Mouse (Mus musculus) forebrain, embryonic 14.5 days (tissue): Measurements from ENCODE around the gene Hk1. TPM values are rescaled to one million over a fixed set of nuclear protein-coding genes. Genes with fewer than 3 reads are reported as not detected.

Source experiments
- ATAC-seq: fragments of 200-750 bp; cut with Nextera tagmentation; 2 replicates; pipeline ENCODE4 v1.8.0; 2017; ENCODE audit warnings: mild to moderate bottlenecking, moderate library complexity
- DNase-seq: peaks from one replicate; pipeline ENCODE4 v3.0.0-alpha.2; 2015; ENCODE audit warnings: low spot score
- H3K27ac ChIP-seq: fragments of 300-500 bp; sonication (generic); 2 replicates; pipeline ENCODE4 v1.5.1; 2014; ENCODE audit warnings: low read depth, mild to moderate bottlenecking, control low read depth, low read length, moderate library complexity
- H3K27me3 ChIP-seq: fragments of 300-500 bp; sonication (generic); replicated peaks from 2 replicates; pipeline ENCODE4 v1.6.1; 2014; ENCODE audit warnings: low read length, control low read depth, mixed read lengths; ENCODE audit not compliant: control insufficient read depth, insufficient read depth
- H3K36me3 ChIP-seq: fragments of 300-500 bp; sonication (generic); 2 replicates; pipeline ENCODE4 v1.6.1; 2014; ENCODE audit warnings: low read length, control low read depth; ENCODE audit not compliant: control insufficient read depth, insufficient read depth
- H3K4me1 ChIP-seq: fragments of 300-500 bp; sonication (generic); 2 replicates; pipeline ENCODE4 v1.6.1; 2014; ENCODE audit warnings: antibody characterized with exemption, low read length, control low read depth; ENCODE audit not compliant: control insufficient read depth, insufficient read depth
- H3K4me2 ChIP-seq: fragments of 300-500 bp; sonication (generic); 2 replicates; pipeline ENCODE4 v1.6.1; 2014; ENCODE audit warnings: mild to moderate bottlenecking, control low read depth, low read length
- H3K4me3 ChIP-seq: fragments of 300-500 bp; sonication (generic); 2 replicates; pipeline ENCODE4 v1.5.1; 2014; ENCODE audit warnings: low read depth, low read length, control low read depth
- H3K9ac ChIP-seq: fragments of 300-500 bp; sonication (generic); 2 replicates; pipeline ENCODE4 v1.6.1; 2014; ENCODE audit warnings: mild to moderate bottlenecking, low read length, control low read depth, moderate library complexity
- H3K9me3 ChIP-seq: fragments of 300-500 bp; sonication (generic); replicated peaks from 2 replicates; pipeline ENCODE4 v1.6.1; 2016; ENCODE audit warnings: low read length, control low read depth, mixed read lengths; ENCODE audit not compliant: control insufficient read depth
- WGBS: fragments of 180-500 bp; shearing (Covaris S2); extraction: QIAGEN DNeasy Blood & Tissue Kit; methylation state at CpG from one replicate; pipeline ENCODE4 v1.1.7; 2014; 5-methylcytosine and 5-hydroxymethylcytosine counted together
- polyA plus RNA-seq: library from polyadenylated mRNA; unstranded; fragments of >200 nt; fragmentation: Nextera tagmentation; extraction: Ambion mirVana; gene quantifications from 2 replicates; pipeline ENCODE4 v1.2.1, GENCODE M21; 2014

The Hk1 gene
- polyA plus RNA-seq, 1 experiment from 2014 or later: 31.0 TPM

DNA sequence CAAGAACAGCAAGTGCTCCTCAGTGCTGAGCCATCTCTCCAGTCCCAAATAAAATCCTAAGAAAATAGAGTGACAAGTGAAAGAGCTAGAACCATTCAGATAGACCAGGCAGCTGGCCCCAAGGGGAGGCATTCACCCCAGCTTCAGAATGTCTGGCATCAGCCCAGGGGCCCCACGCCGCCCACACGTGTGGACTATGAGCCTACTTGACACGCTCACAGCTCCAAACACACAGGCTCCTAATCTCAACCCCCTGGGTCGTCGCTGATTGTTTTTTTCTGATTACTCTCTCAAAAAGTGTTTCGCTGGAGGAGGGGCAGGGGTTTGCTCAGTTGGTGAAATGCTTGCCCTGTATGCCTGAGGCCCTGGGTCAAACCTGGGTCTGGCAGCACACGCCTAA lies 63.2 kb downstream of the Hk1 start:
- WGBS: 31% methylated on average over 8 of the region's 8 CpGs
- peaks cover 3% of the 10 kb centered on the region; the same call in 1 of the 2 replicates for H3K4me1 ChIP-seq
- ATAC-seq (no peak), DNase-seq (no peak)
- H3K4me3 ChIP-seq: no peak overlapping the region
- H3K4me2 ChIP-seq: no peak overlapping the region
- no peaks in the 10 kb centered on the region for H3K27me3 ChIP-seq
- no peaks in the 10 kb centered on the region for H3K36me3 ChIP-seq
- no peak overlapping the region for H3K27ac ChIP-seq
- no peaks in the 10 kb centered on the region for H3K9me3 ChIP-seq
- no peak overlapping the region for H3K9ac ChIP-seq

DNA sequence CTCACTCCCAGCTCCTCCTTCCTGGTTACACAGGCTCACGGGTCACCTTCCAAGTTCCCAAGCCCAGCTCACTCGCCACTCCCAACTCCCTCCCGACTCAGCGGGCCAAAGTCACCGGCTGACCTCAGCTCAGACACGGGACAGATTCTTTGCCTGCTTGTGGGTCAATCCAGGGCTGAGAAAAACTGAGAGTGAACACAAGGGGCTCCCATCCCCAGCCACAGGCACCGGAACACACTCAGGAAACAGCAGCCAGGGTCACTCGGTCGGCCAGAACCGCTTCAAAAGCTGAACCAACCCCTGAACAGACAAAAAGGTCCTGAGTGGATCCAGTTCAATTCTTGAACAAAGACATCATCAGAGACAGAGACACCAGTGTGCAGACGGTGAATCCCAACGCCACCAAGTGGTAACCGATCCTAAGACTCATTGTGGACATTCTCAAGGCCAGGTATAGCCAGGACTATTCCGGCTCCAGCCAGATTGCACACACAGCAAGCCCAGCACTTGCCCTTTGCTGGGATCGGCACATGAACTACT lies 65.8 kb downstream of the Hk1 start:
- H3K4me2 ChIP-seq: no peak overlapping the region
- no peak overlapping the region for H3K27ac ChIP-seq
- 73% methylated on average over 15 of the region's 15 CpGs for WGBS
- DNase-seq: no peak
- no peaks in the 10 kb centered on the region for H3K27me3 ChIP-seq
- ATAC-seq: no peak
- H3K4me1 ChIP-seq: peaks cover 3% of the 10 kb centered on the region; the same call in 1 of the 2 replicates
- H3K9ac ChIP-seq: no peak overlapping the region
- no peaks in the 10 kb centered on the region for H3K36me3 ChIP-seq
- H3K9me3 ChIP-seq: no peaks in the 10 kb centered on the region
- no peak overlapping the region for H3K4me3 ChIP-seq

DNA sequence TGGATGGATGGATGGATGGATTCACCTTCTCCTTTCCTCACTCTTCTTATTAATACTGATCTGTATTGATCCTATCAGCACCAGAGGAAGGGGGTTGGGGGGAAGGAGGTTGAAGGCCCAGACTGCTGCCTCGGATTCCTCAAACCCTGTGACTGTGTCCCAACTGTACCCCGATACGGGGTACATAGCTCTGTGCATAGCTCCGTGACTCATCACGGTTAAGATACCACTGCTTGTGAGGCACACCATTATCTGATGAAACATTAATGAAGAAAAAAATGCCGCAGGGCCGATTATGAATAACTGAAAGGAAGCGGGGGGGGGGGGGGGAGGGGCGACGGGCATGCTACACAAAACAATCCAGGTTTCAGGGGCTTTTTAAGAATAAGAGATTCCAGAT lies 66.6 kb downstream of the Hk1 start:
- ATAC-seq (no peak), DNase-seq (no peak)
- Histone ChIP-seq H3K4me1 (peaks cover 3% of the 10 kb centered on the region; the same call in 1 of the 2 replicates), H3K27ac (no peak overlapping the region), H3K4me2 (no peak overlapping the region), H3K9ac (no peak overlapping the region), H3K4me3 (no peak overlapping the region), H3K27me3 (no peaks in the 10 kb centered on the region), H3K9me3 (no peaks in the 10 kb centered on the region), H3K36me3 (no peaks in the 10 kb centered on the region)
- 66% methylated on average over 10 of the region's 10 CpGs for WGBS

DNA sequence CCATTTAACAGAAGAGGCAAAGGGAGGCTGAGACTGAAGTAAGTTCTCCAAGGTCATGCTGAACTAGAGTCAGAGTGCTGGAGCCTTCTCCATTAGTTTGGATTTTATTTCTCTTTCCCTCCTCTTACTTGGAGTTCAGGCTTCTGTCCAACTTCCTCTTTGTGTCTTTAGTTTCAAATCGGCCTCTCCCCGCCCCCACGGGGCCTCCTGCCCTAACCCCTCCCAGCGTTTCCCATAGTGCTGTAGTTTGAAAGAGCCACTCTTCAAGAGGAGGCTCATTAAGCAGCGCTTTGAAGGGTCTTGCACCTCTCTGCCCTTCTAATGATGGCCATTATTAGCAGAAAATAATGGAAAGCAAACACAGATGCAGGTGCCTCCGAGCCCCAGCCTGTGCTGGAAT lies 68.2 kb downstream of the Hk1 start:
- Histone ChIP-seq H3K9ac (no peak overlapping the region), H3K9me3 (no peaks in the 10 kb centered on the region), H3K4me2 (no peak overlapping the region), H3K4me1 (peaks cover 3% of the 10 kb centered on the region; the same call in 1 of the 2 replicates), H3K27ac (no peak overlapping the region), H3K36me3 (no peaks in the 10 kb centered on the region), H3K4me3 (no peak overlapping the region), H3K27me3 (no peaks in the 10 kb centered on the region)
- peak; percentile 61 for DNase-seq
- ATAC-seq: 0 out of 2 replicates have a peak, but pooled peaks have one; percentile 42
- 8% methylated on average over 6 of the region's 6 CpGs for WGBS

DNA sequence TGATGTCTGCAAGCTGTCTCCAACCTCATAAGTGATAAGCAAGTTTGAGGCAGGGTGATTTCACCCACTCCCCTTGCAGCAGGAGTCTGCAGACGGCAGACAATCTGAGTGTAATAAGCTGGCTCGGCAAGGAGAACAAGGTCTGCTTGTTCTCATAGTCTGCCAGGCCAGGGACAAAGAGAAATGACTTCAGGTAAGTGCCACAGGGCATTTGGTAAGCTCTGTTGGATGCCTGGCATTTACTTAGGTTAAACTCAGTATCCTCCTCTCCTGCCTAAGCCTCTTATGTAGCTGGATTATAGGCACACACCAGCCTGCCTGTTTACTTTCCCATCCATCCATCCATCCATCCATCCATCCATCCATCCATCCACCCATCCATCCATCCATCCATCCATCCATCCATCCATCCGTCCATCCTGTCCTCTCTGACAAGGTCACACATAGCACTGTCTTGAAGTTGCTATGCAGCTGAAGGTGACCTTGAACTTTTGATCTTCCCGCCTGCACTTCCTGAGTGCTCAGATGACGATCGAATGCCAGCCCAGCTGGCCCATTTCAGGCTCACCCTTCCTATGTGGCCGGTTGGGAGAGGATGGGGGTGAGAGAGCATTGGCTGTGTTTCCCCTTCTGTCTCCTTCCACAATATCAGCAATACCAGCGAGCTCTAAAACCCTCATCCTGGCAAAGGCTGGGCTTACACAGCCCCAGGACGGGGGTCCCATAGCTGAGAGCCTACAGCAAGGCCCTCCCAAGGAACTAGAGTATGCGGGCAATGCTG lies 69.3 kb downstream of the Hk1 start:
- Histone ChIP-seq H3K4me1 (peaks cover 3% of the 10 kb centered on the region; the same call in 1 of the 2 replicates), H3K4me2 (no peak overlapping the region), H3K27ac (no peak overlapping the region), H3K27me3 (no peaks in the 10 kb centered on the region), H3K4me3 (no peak overlapping the region), H3K36me3 (no peaks in the 10 kb centered on the region), H3K9me3 (no peaks in the 10 kb centered on the region), H3K9ac (no peak overlapping the region)
- WGBS: 83% methylated on average over 10 of the region's 10 CpGs
- no peak for ATAC-seq
- DNase-seq: no peak

DNA sequence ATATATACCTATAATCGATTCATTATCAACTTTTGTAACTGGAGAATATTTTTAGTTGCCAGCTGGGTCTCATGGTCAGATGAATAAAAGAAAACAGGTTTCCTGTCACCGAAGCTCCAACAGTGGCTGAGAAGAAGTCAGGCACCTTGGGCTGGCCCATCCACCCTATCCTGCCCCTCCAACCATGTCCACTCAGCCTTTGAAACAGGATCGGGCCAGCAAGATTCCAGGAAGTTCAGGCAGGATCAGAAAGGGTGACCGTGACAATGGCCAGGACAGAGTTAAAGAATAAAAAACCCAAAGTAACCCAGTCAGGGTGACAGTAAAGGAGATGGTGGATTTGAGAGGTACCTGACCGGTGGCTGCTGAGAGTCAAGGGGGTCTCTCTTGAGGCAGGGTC lies 70.1 kb downstream of the Hk1 start:
- ATAC-seq: no peak
- H3K4me1 ChIP-seq: peaks cover 3% of the 10 kb centered on the region; the same call in 1 of the 2 replicates
- no peak overlapping the region for H3K4me2 ChIP-seq
- H3K4me3 ChIP-seq: no peak overlapping the region
- H3K9me3 ChIP-seq: no peaks in the 10 kb centered on the region
- H3K9ac ChIP-seq: no peak overlapping the region
- no peaks in the 10 kb centered on the region for H3K27me3 ChIP-seq
- DNase-seq: no peak
- no peaks in the 10 kb centered on the region for H3K36me3 ChIP-seq
- no peak overlapping the region for H3K27ac ChIP-seq
- WGBS: 92% methylated on average over 5 of the region's 5 CpGs

DNA sequence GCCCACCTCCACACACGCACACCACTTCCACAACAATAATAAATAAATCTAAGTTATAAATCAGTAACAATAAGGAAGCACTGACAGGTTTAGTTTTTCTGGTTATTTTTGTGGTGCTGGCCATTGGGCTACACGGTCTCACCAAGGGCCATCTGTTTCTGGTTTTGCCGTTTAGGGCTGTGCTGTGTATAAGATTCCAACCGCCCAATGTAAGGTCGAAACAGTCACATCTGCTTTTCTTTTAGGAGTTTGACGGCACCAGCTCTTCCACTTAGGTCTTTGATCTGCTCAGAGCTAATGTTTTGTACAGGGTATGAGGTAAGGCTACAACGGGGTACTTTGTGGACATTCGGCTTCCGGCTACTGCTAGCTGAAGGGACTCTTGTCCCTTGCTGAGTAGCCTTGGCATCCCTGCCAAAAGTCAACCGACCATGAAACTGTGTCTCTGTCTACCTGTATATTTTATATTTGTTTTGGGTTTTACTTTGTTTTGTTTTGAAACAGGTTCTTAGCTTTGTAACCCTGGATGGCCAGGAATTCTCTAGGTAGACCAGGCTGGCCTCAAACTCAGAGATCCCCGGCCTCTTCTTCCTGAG lies 70.7 kb downstream of the Hk1 start:
- H3K27me3 ChIP-seq: no peaks in the 10 kb centered on the region
- H3K4me1 ChIP-seq: peaks cover 3% of the 10 kb centered on the region; the same call in 1 of the 2 replicates
- H3K9ac ChIP-seq: no peak overlapping the region
- no peaks in the 10 kb centered on the region for H3K9me3 ChIP-seq
- peaks cover 5% of the 10 kb centered on the region; the same call in 1 of the 2 replicates for H3K36me3 ChIP-seq
- 93% methylated on average over 11 of the region's 11 CpGs for WGBS
- H3K27ac ChIP-seq: no peak overlapping the region
- no peak for ATAC-seq
- H3K4me3 ChIP-seq: no peak overlapping the region
- no peak overlapping the region for H3K4me2 ChIP-seq
- DNase-seq: no peak

DNA sequence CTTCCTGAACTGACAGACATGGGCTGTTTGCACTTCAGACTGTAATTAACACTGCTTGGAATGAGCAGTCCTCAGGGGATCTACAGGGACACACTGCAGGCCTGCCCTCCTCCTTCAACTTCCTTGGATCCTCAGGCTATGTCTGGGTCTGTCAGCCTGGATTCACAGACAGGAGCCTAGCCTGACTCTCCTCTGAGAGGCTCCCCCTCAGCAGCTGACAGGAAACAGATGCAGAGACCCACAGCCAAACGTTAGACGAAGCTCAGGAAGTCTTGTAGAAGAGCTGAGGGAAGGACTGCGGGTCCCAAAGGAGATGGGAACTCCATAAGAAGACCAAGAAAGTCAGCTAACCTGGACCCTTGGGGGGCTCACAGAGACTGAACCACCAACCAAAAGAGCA lies 73.2 kb downstream of the Hk1 start:
- H3K4me2 ChIP-seq: no peak overlapping the region
- WGBS: 81% methylated on average over 3 of the region's 3 CpGs
- no peak overlapping the region for H3K27ac ChIP-seq
- H3K36me3 ChIP-seq: peaks cover 7% of the 10 kb centered on the region; the same call in 1 of the 2 replicates
- no peaks in the 10 kb centered on the region for H3K9me3 ChIP-seq
- DNase-seq: no peak
- ATAC-seq: no peak
- peaks cover under 1% of the 10 kb centered on the region; the same call in 1 of the 2 replicates for H3K4me1 ChIP-seq
- H3K9ac ChIP-seq: no peak overlapping the region
- no peaks in the 10 kb centered on the region for H3K27me3 ChIP-seq
- H3K4me3 ChIP-seq: no peak overlapping the region

DNA sequence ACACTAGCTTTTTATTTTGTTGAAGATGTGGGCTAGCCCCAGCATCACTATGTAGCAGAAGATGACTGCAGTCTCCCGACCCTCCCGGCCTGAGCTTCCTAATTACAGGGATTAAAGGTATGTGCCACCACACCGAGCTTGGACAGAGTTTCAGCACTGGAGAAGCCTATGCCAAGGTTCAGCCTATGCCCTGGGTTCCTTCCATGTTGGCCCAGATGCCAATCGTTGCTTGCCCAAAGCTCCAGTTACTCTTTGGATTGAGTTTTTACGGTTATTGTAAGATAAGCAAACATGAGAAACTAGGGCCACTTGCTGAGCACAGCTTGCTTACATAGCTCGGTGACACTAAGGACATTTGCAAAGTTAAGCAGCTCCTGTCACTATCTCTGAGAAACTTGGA lies 74.6 kb downstream of the Hk1 start:
- H3K27me3 ChIP-seq: no peaks in the 10 kb centered on the region
- no peak for ATAC-seq
- no peak overlapping the region for H3K4me2 ChIP-seq
- H3K4me1 ChIP-seq: no peaks in the 10 kb centered on the region
- 87% methylated on average over 6 of the region's 6 CpGs for WGBS
- peaks cover 7% of the 10 kb centered on the region; the same call in 1 of the 2 replicates for H3K36me3 ChIP-seq
- no peak overlapping the region for H3K4me3 ChIP-seq
- H3K9me3 ChIP-seq: no peaks in the 10 kb centered on the region
- H3K9ac ChIP-seq: no peak overlapping the region
- no peak overlapping the region for H3K27ac ChIP-seq
- DNase-seq: no peak
